Mouse (Mus musculus) midbrain, embryonic 13.5 days (tissue): ENCODE measurements around the gene Cfap20. TPM values are rescaled to one million over a fixed set of nuclear protein-coding genes. Genes with fewer than 3 reads are reported as not detected.

Experiments
- ATAC-seq: fragments of 200-750 bp; cut with Nextera tagmentation; 2 replicates; pipeline ENCODE4 v1.8.0; 2017; ENCODE audit warnings: mild to moderate bottlenecking, moderate TSS enrichment, moderate library complexity
- H3K27ac ChIP-seq: fragments of 300-500 bp; sonication (generic); 2 replicates; pipeline ENCODE4 v1.5.1; 2015; ENCODE audit warnings: inconsistent platforms, mild to moderate bottlenecking, moderate library complexity
- H3K27me3 ChIP-seq: fragments of 300-500 bp; sonication (generic); 2 replicates; pipeline ENCODE4 v1.6.1; 2015; ENCODE audit warnings: mild to moderate bottlenecking, inconsistent platforms
- H3K36me3 ChIP-seq: fragments of 300-500 bp; sonication (generic); 2 replicates; pipeline ENCODE4 v1.6.1; 2015; ENCODE audit warnings: mild to moderate bottlenecking, inconsistent platforms
- H3K4me1 ChIP-seq: fragments of 300-500 bp; sonication (generic); replicated peaks from 2 replicates; pipeline ENCODE4 v1.6.1; 2015; ENCODE audit warnings: inconsistent platforms
- H3K4me2 ChIP-seq: fragments of 300-500 bp; sonication (generic); replicated peaks from 2 replicates; pipeline ENCODE4 v1.6.1; 2015; ENCODE audit warnings: moderate library complexity, mild to moderate bottlenecking, inconsistent platforms
- H3K4me3 ChIP-seq: fragments of 300-500 bp; sonication (generic); replicated peaks from 2 replicates; pipeline ENCODE4 v1.5.1; 2015; ENCODE audit warnings: mild to moderate bottlenecking, inconsistent platforms
- H3K9ac ChIP-seq: fragments of 300-500 bp; sonication (generic); replicated peaks from 2 replicates; pipeline ENCODE4 v1.6.1; 2015; ENCODE audit warnings: mild to moderate bottlenecking, inconsistent platforms
- H3K9me3 ChIP-seq: fragments of 300-500 bp; sonication (generic); 2 replicates; pipeline ENCODE4 v1.6.1; 2016; ENCODE audit warnings: mild to moderate bottlenecking, inconsistent platforms
- WGBS: fragments of 180-500 bp; shearing (Covaris S2); methylation state at CpG from one replicate; pipeline ENCODE4 v1.1.7; 2015; 5-methylcytosine and 5-hydroxymethylcytosine counted together
- polyA plus RNA-seq: library from polyadenylated mRNA; unstranded; fragments of >200 nt; fragmentation: Nextera tagmentation; extraction: Ambion mirVana; gene quantifications from 2 replicates; pipeline ENCODE4 v1.2.1, GENCODE M21; 2015

The Cfap20 gene
- polyA plus RNA-seq: 130 and 135 TPM in 2 replicates

DNA sequence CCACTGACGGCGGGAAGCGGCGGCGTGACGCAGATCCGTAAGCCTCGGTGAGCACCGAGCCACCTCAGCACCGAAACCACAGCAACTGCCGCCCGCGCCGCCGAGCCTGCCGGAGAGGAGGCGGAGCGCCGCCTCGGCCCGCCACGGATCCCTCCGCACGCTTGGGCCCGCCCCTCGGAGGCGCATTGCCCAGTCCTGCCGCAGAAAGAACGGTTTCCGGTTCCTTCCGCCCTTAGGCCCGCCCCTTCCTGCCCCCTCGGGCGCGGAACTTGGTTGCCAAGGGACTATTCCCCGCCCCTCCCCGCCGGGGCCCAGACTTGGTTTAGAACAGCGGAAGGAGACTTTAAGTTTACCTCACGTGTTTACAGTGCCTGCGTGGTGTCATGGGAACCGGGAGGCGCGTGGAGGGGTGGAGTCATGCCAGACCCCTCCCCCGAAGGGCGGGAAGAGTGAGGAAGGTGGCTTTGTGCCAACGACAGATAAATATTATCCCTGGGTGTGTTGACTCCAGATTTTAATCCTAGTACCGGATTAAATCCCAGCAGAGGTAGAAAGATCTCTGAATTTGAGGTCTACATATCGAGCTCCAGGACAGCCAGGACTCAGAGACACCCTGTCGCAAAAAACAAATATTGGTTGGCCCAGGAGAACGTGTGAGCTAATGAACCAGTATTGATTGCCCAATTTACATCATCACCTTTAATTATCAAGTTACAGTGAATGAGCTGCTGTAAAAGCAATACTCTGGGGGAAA, at the start of gene Cfap20:
Gene Cfap20, minus strand, starts transcription at position 184 of the 754 bp plus-strand sequence.
- H3K4me1 ChIP-seq: peaks cover 42% of the 10 kb centered on the region
- H3K27ac ChIP-seq: peak within 1 kb of the TSS; percentile 92
- H3K4me2 ChIP-seq: peak within 1 kb of the TSS; percentile 91
- no peaks in the 10 kb centered on the region for H3K9me3 ChIP-seq
- peak within 1 kb of the TSS; percentile 88 for H3K4me3 ChIP-seq
- peak within 1 kb of the TSS; percentile 92 for H3K9ac ChIP-seq
- no peaks in the 10 kb centered on the region for H3K27me3 ChIP-seq
- peak; percentile 95 for ATAC-seq
- 1% methylated on average over 43 of the region's 51 CpGs for WGBS
- no peaks in the 10 kb centered on the region for H3K36me3 ChIP-seq

DNA sequence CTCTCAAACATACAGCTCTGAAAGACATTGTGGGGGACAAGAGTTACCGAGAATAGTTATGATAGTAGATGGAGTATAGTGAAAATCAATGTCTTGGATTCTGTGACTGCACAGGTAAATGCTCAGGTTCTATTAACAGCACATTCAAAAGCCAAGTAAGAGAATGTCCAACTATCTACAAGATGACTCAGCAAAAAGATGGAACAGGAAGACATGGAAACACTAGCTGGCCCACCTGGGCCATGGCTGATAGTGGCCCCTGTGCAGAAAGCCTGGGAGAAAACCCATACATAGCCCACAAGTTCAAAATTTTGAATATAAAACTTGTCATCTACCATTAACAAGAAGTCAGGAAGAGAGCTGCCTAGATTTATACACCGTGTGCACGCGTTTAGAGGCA, 35.3 kb upstream of the Cfap20 start:
- WGBS: over 99% methylated on average over 4 of the region's 4 CpGs
- no peaks in the 10 kb centered on the region for H3K4me1 ChIP-seq
- H3K36me3 ChIP-seq: peaks cover 78% of the 10 kb centered on the region
- no peak overlapping the region for H3K4me2 ChIP-seq
- ATAC-seq: no peak
- H3K4me3 ChIP-seq: no peak overlapping the region
- no peak overlapping the region for H3K27ac ChIP-seq
- H3K27me3 ChIP-seq: no peaks in the 10 kb centered on the region
- H3K9me3 ChIP-seq: no peaks in the 10 kb centered on the region
- H3K9ac ChIP-seq: no peak overlapping the region

DNA sequence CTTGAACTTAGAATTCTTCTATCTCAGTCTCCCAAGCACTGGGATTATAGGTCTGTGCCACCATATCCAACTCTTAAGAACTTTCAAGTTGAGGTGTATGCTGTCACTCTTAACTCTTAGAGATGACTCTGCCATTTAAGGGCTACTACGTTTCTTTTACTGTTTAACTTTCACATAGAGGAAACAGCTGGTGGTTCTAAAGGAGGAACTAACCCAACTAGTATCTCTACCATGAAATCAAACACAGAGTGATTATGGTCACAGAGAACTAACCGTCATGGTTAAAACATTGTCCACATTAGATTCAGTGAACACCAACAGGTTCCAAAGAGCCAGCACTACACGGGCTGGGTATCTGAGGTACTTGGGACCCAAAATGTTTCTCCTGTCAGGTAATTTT, 34.3 kb upstream of the Cfap20 start:
- ATAC-seq: no peak

DNA sequence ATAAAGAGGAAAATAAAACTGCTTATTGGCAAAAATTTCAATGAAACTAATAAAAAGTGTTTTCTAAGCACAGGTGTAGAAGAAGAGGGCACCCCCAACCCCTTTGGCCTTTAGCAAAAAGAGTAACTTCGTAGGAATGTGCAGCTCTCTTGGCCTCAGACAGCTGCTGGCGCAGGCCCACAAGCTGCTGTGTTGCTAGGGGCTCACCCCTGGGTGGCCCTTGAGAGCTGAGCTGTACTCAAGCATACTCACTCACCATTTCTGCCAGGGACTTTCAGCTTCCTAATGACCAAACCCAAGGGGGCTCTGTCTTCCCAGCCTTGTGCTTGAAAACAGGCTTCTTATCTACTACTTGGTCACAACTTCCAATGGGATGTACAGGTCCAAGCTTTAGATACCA, 31.9 kb upstream of the Cfap20 start:
- no peak for ATAC-seq
- H3K9ac ChIP-seq: no peak overlapping the region

More for the DNA sequence above, 34.3 kb upstream of the Cfap20 start:
- Histone ChIP-seq H3K27me3 (no peaks in the 10 kb centered on the region), H3K4me2 (no peak overlapping the region), H3K27ac (no peak overlapping the region), H3K4me3 (no peak overlapping the region), H3K4me1 (no peaks in the 10 kb centered on the region), H3K9me3 (no peaks in the 10 kb centered on the region), H3K36me3 (peaks cover 79% of the 10 kb centered on the region), H3K9ac (no peak overlapping the region)
- WGBS: 96% methylated on average over 3 of the region's 3 CpGs

DNA sequence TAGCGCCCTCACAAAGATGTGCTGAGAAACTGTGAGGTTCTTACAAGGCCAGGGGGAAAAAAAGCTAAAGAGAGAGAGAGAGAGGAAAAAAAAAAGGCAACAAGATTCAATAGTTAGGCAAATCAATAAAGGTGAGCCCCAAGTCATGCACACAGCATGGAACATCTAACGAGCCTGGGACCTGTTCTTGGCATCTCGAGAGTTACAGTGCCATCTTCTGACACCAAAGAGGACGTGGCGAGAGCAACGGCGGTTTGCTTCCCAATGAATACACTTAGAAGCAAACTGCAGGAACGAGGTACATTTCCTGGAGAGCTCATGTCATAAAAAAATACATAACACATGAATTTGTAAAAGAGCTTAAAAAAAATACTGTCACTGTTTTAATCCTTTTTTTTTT, 17.8 kb upstream of the Cfap20 start:
- WGBS: 73% methylated on average over 8 of the region's 8 CpGs
- no peak for ATAC-seq
- peaks cover 92% of the 10 kb centered on the region for H3K36me3 ChIP-seq

More for the DNA sequence above, 31.9 kb upstream of the Cfap20 start:
- no peaks in the 10 kb centered on the region for H3K9me3 ChIP-seq
- 87% methylated on average over 2 of the region's 2 CpGs for WGBS
- no peak overlapping the region for H3K27ac ChIP-seq
- H3K27me3 ChIP-seq: no peaks in the 10 kb centered on the region
- H3K36me3 ChIP-seq: peaks cover 74% of the 10 kb centered on the region
- H3K4me1 ChIP-seq: no peaks in the 10 kb centered on the region
- no peak overlapping the region for H3K4me2 ChIP-seq
- no peak overlapping the region for H3K4me3 ChIP-seq

DNA sequence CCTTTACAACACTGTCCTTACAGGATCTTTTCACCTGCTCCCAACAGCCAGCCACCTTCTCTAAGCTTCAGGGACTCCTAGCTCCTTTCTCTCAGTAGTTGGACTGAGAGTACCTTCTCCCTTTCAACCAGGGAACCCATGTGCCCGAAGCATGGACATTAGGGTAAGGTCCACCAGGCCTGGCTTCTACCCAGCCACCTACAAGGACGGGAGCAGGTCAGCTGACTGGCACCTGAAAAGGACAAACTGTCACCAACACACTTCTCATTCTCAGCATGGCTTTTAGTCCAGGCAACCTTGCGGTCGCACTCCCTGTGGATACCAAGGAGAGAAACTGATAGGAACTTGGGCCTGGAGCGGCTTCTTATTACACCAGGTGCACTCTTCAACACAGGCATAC, 15.6 kb upstream of the Cfap20 start:
- no peak overlapping the region for H3K4me3 ChIP-seq
- no peaks in the 10 kb centered on the region for H3K27me3 ChIP-seq
- no peaks in the 10 kb centered on the region for H3K4me1 ChIP-seq
- no peak for ATAC-seq
- no peak overlapping the region for H3K27ac ChIP-seq
- H3K4me2 ChIP-seq: no peak overlapping the region
- WGBS: 94% methylated on average over 5 of the region's 5 CpGs
- H3K36me3 ChIP-seq: peaks cover 77% of the 10 kb centered on the region
- H3K9ac ChIP-seq: no peak overlapping the region
- H3K9me3 ChIP-seq: no peaks in the 10 kb centered on the region

More for the DNA sequence above, 17.8 kb upstream of the Cfap20 start:
- Histone ChIP-seq H3K4me2 (no peak overlapping the region), H3K27me3 (no peaks in the 10 kb centered on the region), H3K9me3 (no peaks in the 10 kb centered on the region), H3K9ac (no peak overlapping the region), H3K4me3 (no peak overlapping the region), H3K4me1 (no peaks in the 10 kb centered on the region), H3K27ac (no peak overlapping the region)

GRCm38 (mm10) chr8:95447661-95448060, 13.0 kb upstream of the Cfap20 start:
- H3K4me2 ChIP-seq: no peak overlapping the region
- H3K27me3 ChIP-seq: no peaks in the 10 kb centered on the region
- WGBS: 92% methylated on average over 7 of the region's 7 CpGs
- no peak overlapping the region for H3K27ac ChIP-seq
- H3K4me3 ChIP-seq: no peak overlapping the region
- H3K4me1 ChIP-seq: no peaks in the 10 kb centered on the region
- ATAC-seq: no peak
- no peak overlapping the region for H3K9ac ChIP-seq
- peaks cover 53% of the 10 kb centered on the region for H3K36me3 ChIP-seq
- H3K9me3 ChIP-seq: no peaks in the 10 kb centered on the region

GRCm38 (mm10) chr8:95445042-95445441, 10.4 kb upstream of the Cfap20 start:
- WGBS: 94% methylated on average over 4 of the region's 4 CpGs
- no peak overlapping the region for H3K4me2 ChIP-seq
- H3K36me3 ChIP-seq: peaks cover 31% of the 10 kb centered on the region
- no peak overlapping the region for H3K9ac ChIP-seq
- no peak for ATAC-seq
- no peaks in the 10 kb centered on the region for H3K4me1 ChIP-seq
- H3K27ac ChIP-seq: no peak overlapping the region
- no peaks in the 10 kb centered on the region for H3K27me3 ChIP-seq
- no peaks in the 10 kb centered on the region for H3K9me3 ChIP-seq
- H3K4me3 ChIP-seq: no peak overlapping the region

DNA sequence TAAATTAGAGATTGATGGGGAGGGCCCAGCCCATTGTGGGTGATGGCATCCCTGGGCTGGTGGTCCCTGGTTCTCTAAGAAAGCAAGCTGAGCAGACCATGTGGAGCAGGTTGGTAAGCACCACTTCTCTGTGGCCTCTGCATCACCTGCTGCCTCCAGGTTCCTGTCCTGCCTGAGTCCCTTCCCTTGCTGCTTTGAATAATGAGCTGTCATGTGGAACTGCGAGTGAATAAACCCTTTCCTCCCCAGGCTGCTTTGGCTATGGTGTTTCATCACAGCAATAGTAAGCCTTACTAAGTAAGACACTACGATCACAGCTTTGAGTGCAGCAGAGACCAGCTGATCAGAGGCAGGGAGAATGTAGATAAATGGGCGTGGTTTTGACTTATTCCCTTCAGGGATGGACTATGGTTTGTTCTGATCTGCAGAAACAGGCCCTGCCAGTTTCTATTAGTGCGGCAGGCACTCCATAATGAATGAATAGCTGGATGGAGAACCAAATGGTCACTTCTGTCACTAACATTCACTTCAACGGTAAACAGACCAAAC, 6.9 kb upstream of the Cfap20 start:
- ATAC-seq: no peak
- 62% methylated on average over 5 of the region's 5 CpGs for WGBS

GRCm38 (mm10) chr8:95440168-95440709, 5.6 kb upstream of the Cfap20 start:
- Histone ChIP-seq H3K9me3 (no peaks in the 10 kb centered on the region), H3K4me3 (no peak overlapping the region), H3K4me2 (no peak overlapping the region), H3K9ac (no peak overlapping the region), H3K27me3 (no peaks in the 10 kb centered on the region), H3K4me1 (no peaks in the 10 kb centered on the region), H3K36me3 (no peaks in the 10 kb centered on the region), H3K27ac (no peak overlapping the region)
- WGBS: 90% methylated on average over 5 of the region's 5 CpGs
- ATAC-seq: no peak

More for the DNA sequence above, 6.9 kb upstream of the Cfap20 start:
- H3K4me2 ChIP-seq: no peak overlapping the region
- H3K4me3 ChIP-seq: no peak overlapping the region
- H3K4me1 ChIP-seq: no peaks in the 10 kb centered on the region
- no peaks in the 10 kb centered on the region for H3K9me3 ChIP-seq
- H3K27me3 ChIP-seq: no peaks in the 10 kb centered on the region
- H3K9ac ChIP-seq: 0 out of 2 replicates have a peak overlapping the region, but pooled peaks have one; percentile 25
- no peak overlapping the region for H3K27ac ChIP-seq
- no peaks in the 10 kb centered on the region; the same call in 1 of the 2 replicates for H3K36me3 ChIP-seq

DNA sequence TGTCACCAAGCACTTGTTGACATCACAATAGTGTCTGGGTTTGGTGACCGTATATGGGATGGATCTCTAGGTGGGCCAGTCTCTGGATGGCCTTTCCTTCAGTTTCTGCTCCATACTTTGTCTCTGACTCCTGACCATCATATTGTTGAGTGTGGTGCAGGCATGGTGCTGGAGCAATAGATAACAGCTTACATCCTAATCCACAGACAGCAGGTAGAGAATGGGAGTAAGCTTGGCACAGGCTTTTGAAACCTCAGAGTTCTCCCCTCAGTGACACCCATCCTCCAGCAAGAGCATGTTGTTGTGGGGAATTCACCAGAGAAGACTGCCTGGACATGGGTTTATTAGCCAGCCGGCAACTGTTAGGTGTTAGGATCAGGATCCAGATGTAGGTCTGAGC, 4.8 kb upstream of the Cfap20 start:
- Histone ChIP-seq H3K36me3 (no peaks in the 10 kb centered on the region), H3K4me1 (no peaks in the 10 kb centered on the region), H3K9me3 (no peaks in the 10 kb centered on the region), H3K27ac (no peak overlapping the region), H3K4me2 (no peak overlapping the region), H3K27me3 (no peaks in the 10 kb centered on the region), H3K4me3 (no peak overlapping the region), H3K9ac (no peak overlapping the region)
- ATAC-seq: no peak
- WGBS: 89% methylated on average over 2 of the region's 2 CpGs

- WGBS: 57% methylated on average over 5 of the region's 5 CpGs
- no peak for ATAC-seq
- H3K36me3 ChIP-seq: no peaks in the 10 kb centered on the region
- H3K9ac ChIP-seq: no peak overlapping the region
- H3K27ac ChIP-seq: no peak overlapping the region
- H3K4me3 ChIP-seq: no peak overlapping the region
- no peak overlapping the region for H3K4me2 ChIP-seq
- H3K9me3 ChIP-seq: no peaks in the 10 kb centered on the region
- H3K27me3 ChIP-seq: no peaks in the 10 kb centered on the region
- peaks cover 17% of the 10 kb centered on the region for H3K4me1 ChIP-seq
Observed at GRCm38 (mm10) chr8:95437341-95437992, 2.8 kb upstream of the Cfap20 start.
